In the genomic region with DNA sequence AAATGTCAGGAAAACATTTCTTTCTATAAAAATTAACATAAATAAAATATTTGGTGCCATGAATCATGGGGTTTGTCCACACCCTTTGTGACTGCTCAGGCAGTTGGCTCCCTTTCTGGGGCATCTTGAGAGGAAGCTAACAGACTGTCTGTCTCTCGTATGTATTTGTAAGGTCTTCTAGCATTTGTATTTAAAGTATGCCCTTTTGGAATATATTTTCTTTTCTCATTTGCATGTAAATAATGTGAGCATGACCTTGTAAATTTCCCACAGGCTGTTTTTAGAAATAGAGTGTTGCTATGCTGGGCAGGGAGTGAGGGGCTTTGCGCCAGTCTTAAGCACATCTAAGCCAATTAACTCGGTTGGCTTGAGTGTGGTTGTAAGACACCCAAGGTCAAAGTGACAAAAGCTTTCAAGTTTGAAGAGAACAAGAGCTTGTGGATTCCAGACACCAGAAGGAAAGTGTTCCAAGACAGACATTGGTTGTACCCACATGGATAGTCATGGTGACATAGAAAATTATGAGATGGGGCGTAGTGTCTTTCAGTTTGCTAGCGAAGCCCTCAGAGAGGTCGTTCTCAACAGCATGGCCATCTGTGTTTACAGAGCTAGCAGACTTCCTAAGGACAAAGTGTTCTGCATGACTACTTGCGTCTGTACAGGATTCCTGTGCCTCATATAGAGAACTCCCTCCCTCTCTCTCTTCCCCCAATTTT, we compare ENCODE assay signal across 15 mouse cellular contexts.
A peak's percentile ranks its signal among the peaks of the same experiment; 100 is the strongest.
DNase-seq lines count a peak whose midpoint lies in the region; ATAC-seq and TF ChIP-seq lines count a peak whose summit lies in the region.
"Had no signal": no experiment of that assay in that cellular context is flagged by ENCODE, and none has a peak within 500 bp of the region (broad histone marks: within the 10 kb centered on the region; RNA-seq: fewer than 3 reads in every experiment).

No protein-coding gene starts in this region.

- no peak for DNase-seq in kidney, adult 2 months
- DNase-seq in forebrain, embryonic 10.5 days (ENCODE audit: extremely low spot score, low spot score): no peak
- no peak for DNase-seq in spleen, postnatal 4 days (ENCODE audit: low spot score in 2 of 2)
- DNase-seq in layer of hippocampus, adult 9-11 months: no peak
- DNase-seq in left cerebral cortex, adult 8-10 months (ENCODE audit: low spot score in 2 of 2): no peak
- DNase-seq: adrenal gland, postnatal 25 days; cerebellum, adult 18-20 months; kidney, postnatal 25 days; liver, embryonic 13.5 days; right cerebral cortex, postnatal 25 days had no signal

- no peaks in the 10 kb centered on the region for H3K36me3 ChIP-seq in kidney, embryonic 15.5 days
- H3K36me3 ChIP-seq in kidney, adult 2 months (ENCODE audit: control insufficient read depth, insufficient read depth, low read length): no peaks in the 10 kb centered on the region
- H3K36me3 ChIP-seq in forebrain, embryonic 10.5 days (replicated peaks): no peaks in the 10 kb centered on the region
- H3K36me3 ChIP-seq in hindbrain, embryonic 13.5 days: no peaks in the 10 kb centered on the region
- H3K36me3 ChIP-seq in midbrain, embryonic 15.5 days (replicated peaks): no peaks in the 10 kb centered on the region
- H3K36me3 ChIP-seq: embryonic facial prominence, embryonic 13.5 days; liver, embryonic 13.5 days had no signal

- no peak for TF ChIP-seq CTCF in kidney, adult 2 months (conservative IDR thresholded peaks at IDR 0.05; ENCODE audit: insufficient read depth, insufficient read length, low read depth, low read length)

- no peak overlapping the region for H3K9ac ChIP-seq in kidney, embryonic 15.5 days
- H3K9ac ChIP-seq in hindbrain, embryonic 13.5 days: no peak overlapping the region
- H3K9ac ChIP-seq in midbrain, embryonic 15.5 days: no peak overlapping the region
- H3K9ac ChIP-seq: embryonic facial prominence, embryonic 13.5 days; liver, embryonic 13.5 days had no signal

- ATAC-seq in kidney, embryonic 15.5 days (replicated peaks; ENCODE audit: low FRiP score): peak; percentile 55; the same call in 1 of the 2 replicates
- peak; percentile 75 for ATAC-seq in hindbrain, embryonic 13.5 days (ENCODE audit: low FRiP score)
- ATAC-seq in midbrain, embryonic 15.5 days (replicated peaks): peak; percentile 74
- ATAC-seq: Patski had no signal

- no peak overlapping the region for H3K4me3 ChIP-seq in kidney, embryonic 15.5 days (replicated peaks)
- H3K4me3 ChIP-seq in kidney, adult 2 months (ENCODE audit: insufficient read depth, low read depth, low read length): no peak overlapping the region
- H3K4me3 ChIP-seq in forebrain, embryonic 10.5 days: no peak overlapping the region
- H3K4me3 ChIP-seq in hindbrain, embryonic 13.5 days: no peak overlapping the region
- no peak overlapping the region for H3K4me3 ChIP-seq in midbrain, embryonic 15.5 days
- H3K4me3 ChIP-seq: embryonic facial prominence, embryonic 13.5 days; liver, embryonic 13.5 days had no signal

- H3K27me3 ChIP-seq in kidney, embryonic 15.5 days: no peaks in the 10 kb centered on the region
- no peaks in the 10 kb centered on the region for H3K27me3 ChIP-seq in kidney, adult 2 months (replicated peaks; ENCODE audit: control insufficient read depth, insufficient read depth, low read length)
- H3K27me3 ChIP-seq in forebrain, embryonic 10.5 days (ENCODE audit: poor library complexity, severe bottlenecking): no peaks in the 10 kb centered on the region
- no peaks in the 10 kb centered on the region for H3K27me3 ChIP-seq in hindbrain, embryonic 13.5 days
- H3K27me3 ChIP-seq in midbrain, embryonic 15.5 days (replicated peaks): no peaks in the 10 kb centered on the region
- H3K27me3 ChIP-seq: embryonic facial prominence, embryonic 13.5 days; liver, embryonic 13.5 days; Patski had no signal

- no peak overlapping the region for H3K27ac ChIP-seq in kidney, embryonic 15.5 days
- no peak overlapping the region for H3K27ac ChIP-seq in kidney, adult 2 months (ENCODE audit: insufficient read depth, low read depth, low read length)
- H3K27ac ChIP-seq in forebrain, embryonic 10.5 days: 0 out of 2 replicates have a peak overlapping the region, but pooled peaks have one; percentile 15
- H3K27ac ChIP-seq in hindbrain, embryonic 13.5 days: no peak overlapping the region
- no peak overlapping the region for H3K27ac ChIP-seq in midbrain, embryonic 15.5 days
- H3K27ac ChIP-seq: embryonic facial prominence, embryonic 13.5 days; liver, embryonic 13.5 days had no signal

- H3K9me3 ChIP-seq in kidney, embryonic 15.5 days (replicated peaks): no peaks in the 10 kb centered on the region
- H3K9me3 ChIP-seq in forebrain, embryonic 10.5 days: no peaks in the 10 kb centered on the region
- no peaks in the 10 kb centered on the region for H3K9me3 ChIP-seq in hindbrain, embryonic 13.5 days
- no peaks in the 10 kb centered on the region for H3K9me3 ChIP-seq in midbrain, embryonic 15.5 days
- H3K9me3 ChIP-seq: embryonic facial prominence, embryonic 13.5 days; liver, embryonic 13.5 days had no signal

- no peaks in the 10 kb centered on the region for H3K4me1 ChIP-seq in kidney, embryonic 15.5 days
- H3K4me1 ChIP-seq in kidney, adult 2 months (ENCODE audit: control insufficient read depth, insufficient read depth, low read length): no peaks in the 10 kb centered on the region
- peaks cover 15% of the 10 kb centered on the region for H3K4me1 ChIP-seq in forebrain, embryonic 10.5 days
- peaks cover 14% of the 10 kb centered on the region for H3K4me1 ChIP-seq in hindbrain, embryonic 13.5 days (replicated peaks)
- H3K4me1 ChIP-seq in midbrain, embryonic 15.5 days: peaks cover 10% of the 10 kb centered on the region
- H3K4me1 ChIP-seq: liver, embryonic 13.5 days had no signal

- no peak overlapping the region for H3K4me2 ChIP-seq in kidney, embryonic 15.5 days
- no peak overlapping the region for H3K4me2 ChIP-seq in hindbrain, embryonic 13.5 days
- no peak overlapping the region for H3K4me2 ChIP-seq in midbrain, embryonic 15.5 days
- H3K4me2 ChIP-seq: embryonic facial prominence, embryonic 13.5 days; liver, embryonic 13.5 days had no signal

- 65% methylated on average over 7 of the region's 7 CpGs for WGBS in kidney, embryonic 15.5 days
- 61% methylated on average over 7 of the region's 7 CpGs for WGBS in kidney, adult 2 months
- WGBS in forebrain, embryonic 10.5 days: 67% methylated on average over 7 of the region's 7 CpGs
- 31% methylated on average over 7 of the region's 7 CpGs for WGBS in hindbrain, embryonic 13.5 days
- WGBS in midbrain, embryonic 15.5 days: 27% methylated on average over 7 of the region's 7 CpGs

- TF ChIP-seq POLR2A in kidney, adult 2 months (IDR thresholded peaks at IDR 0.05; ENCODE audit: low read depth, low read length): no peak
